Mouse (Mus musculus) heart, embryonic 10.5 days (tissue): ENCODE measurements around the gene Hoxc5. TPM values are rescaled to one million over a fixed set of nuclear protein-coding genes. Genes with fewer than 3 reads are reported as not detected.

ENCODE experiments used
- DNase-seq: peaks from one replicate; pipeline ENCODE4 v3.0.0-alpha.2; 2017; ENCODE audit warnings: low spot score
- H3K27ac ChIP-seq: fragments of 300-500 bp; sonication (generic); 2 replicates; pipeline ENCODE4 v1.5.1; 2016; ENCODE audit warnings: mild to moderate bottlenecking
- H3K27me3 ChIP-seq: fragments of 300-500 bp; sonication (generic); 2 replicates; pipeline ENCODE4 v1.6.1; 2016; ENCODE audit warnings: mild to moderate bottlenecking; ENCODE audit not compliant: poor library complexity, insufficient read depth, severe bottlenecking
- H3K36me3 ChIP-seq: fragments of 300-500 bp; sonication (generic); 2 replicates; pipeline ENCODE4 v1.6.1; 2016; ENCODE audit warnings: mild to moderate bottlenecking, moderate library complexity
- H3K4me1 ChIP-seq: fragments of 300-500 bp; sonication (generic); 2 replicates; pipeline ENCODE4 v1.6.1; 2016; ENCODE audit warnings: mild to moderate bottlenecking
- H3K4me3 ChIP-seq: fragments of 300-500 bp; sonication (generic); 2 replicates; pipeline ENCODE4 v1.5.1; 2016; ENCODE audit warnings: mild to moderate bottlenecking, moderate library complexity
- H3K9me3 ChIP-seq: fragments of 300-500 bp; sonication (generic); 2 replicates; pipeline ENCODE4 v1.6.1; 2016; ENCODE audit warnings: mild to moderate bottlenecking, moderate library complexity
- WGBS: fragments of 180-500 bp; shearing (Covaris S2); methylation state at CpG from one replicate; pipeline ENCODE4 v1.1.7; 2016; 5-methylcytosine and 5-hydroxymethylcytosine counted together
- polyA plus RNA-seq: library from polyadenylated mRNA; unstranded; fragments of >200 nt; fragmentation: Nextera tagmentation; extraction: Ambion mirVana; gene quantifications from 2 replicates; pipeline ENCODE4 v1.2.1, GENCODE M21; 2016

The Hoxc5 gene
- polyA plus RNA-seq, 1 experiment from 2014 or later, result 5.5 TPM

DNA sequence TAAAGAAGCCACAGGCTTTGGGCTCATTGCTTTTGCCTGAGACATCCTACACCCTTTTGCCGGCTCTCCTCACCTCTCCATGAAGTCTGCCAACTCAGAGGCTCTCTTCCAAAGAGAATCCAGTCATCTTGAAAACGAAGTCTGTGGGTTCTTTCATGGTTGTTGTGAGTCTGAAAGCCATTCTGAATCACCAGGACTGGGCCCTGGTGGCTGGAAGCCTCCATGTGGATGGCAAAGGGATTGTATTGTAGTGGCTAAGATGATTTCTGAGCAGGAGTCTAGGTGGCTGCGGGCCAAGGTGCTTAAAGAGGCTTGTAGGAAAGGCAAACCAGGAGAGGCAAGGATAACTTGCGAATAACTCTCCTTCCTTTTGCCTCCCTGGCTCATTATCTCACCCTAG lies 34.9 kb downstream of the Hoxc5 start:
- H3K27ac ChIP-seq, result no peak overlapping the region

DNA sequence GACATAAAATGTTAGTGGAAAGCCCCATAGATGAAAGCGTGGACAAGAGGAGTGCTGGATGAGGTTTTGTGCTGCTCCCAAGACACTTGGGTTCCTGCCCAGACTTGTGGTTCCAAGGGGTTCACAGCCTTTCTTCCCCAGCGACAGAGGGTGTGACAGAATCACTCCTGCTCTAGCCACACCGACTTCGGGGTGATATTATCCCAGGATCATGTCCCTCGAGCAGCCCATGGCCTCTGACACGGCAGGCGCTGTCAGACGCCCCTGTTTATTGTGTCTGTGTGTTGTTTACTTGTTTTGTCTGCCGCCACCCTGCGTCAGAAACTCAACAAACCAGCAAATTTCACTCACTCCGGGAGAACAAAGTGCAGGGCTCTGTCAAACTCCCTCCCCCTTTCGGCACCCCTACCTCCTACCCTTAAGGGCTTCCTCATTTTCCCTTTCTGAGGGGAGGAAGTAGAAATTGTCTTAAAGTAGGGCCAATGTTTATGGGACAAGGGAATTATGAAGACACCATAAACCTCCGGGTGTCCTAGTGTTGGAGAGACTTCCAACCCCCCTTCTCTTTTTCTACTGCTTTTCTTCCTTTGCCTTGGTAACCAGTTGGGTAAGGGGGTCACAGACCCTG lies 35.7 kb downstream of the Hoxc5 start:
- DNase-seq, result no peak
- Histone ChIP-seq H3K27me3 (peaks cover 100% of the 10 kb centered on the region), H3K36me3 (no peaks in the 10 kb centered on the region), H3K4me1 (peaks cover 32% of the 10 kb centered on the region), H3K27ac (no peak overlapping the region), H3K4me3 (no peak overlapping the region), H3K9me3 (no peaks in the 10 kb centered on the region)
- WGBS, result 8% methylated on average over 13 of the region's 13 CpGs

More for the DNA sequence above, 34.9 kb downstream of the Hoxc5 start:
- 13% methylated on average over 4 of the region's 4 CpGs for WGBS
- H3K36me3 ChIP-seq, result no peaks in the 10 kb centered on the region
- no peak overlapping the region for H3K4me3 ChIP-seq
- no peak for DNase-seq
- H3K27me3 ChIP-seq, result peaks cover 100% of the 10 kb centered on the region
- H3K9me3 ChIP-seq, result no peaks in the 10 kb centered on the region
- H3K4me1 ChIP-seq, result peaks cover 32% of the 10 kb centered on the region

DNA sequence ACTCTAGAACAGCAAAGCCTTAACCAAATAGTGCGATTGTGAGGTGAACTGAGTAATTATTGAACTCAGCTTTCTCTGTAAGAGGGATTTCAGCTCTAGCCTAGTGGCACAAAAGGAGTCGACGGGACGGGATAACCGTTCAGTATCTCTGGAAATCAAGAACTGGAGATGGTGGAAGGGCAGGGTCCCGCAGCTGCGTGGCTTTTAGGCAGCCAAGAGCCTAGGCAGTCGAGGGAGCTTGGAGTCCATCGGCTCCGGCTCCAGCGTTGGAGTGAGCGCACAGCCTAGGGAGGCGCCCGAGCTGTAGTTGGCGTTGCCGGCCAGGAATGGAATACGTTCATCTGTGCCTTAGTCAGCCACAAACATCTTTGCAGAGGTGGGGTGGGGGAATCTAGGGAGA lies 38.1 kb downstream of the Hoxc5 start:
- WGBS, result under 1% methylated on average over 17 of the region's 17 CpGs
- H3K4me3 ChIP-seq, result no peak overlapping the region
- no peak for DNase-seq

DNA sequence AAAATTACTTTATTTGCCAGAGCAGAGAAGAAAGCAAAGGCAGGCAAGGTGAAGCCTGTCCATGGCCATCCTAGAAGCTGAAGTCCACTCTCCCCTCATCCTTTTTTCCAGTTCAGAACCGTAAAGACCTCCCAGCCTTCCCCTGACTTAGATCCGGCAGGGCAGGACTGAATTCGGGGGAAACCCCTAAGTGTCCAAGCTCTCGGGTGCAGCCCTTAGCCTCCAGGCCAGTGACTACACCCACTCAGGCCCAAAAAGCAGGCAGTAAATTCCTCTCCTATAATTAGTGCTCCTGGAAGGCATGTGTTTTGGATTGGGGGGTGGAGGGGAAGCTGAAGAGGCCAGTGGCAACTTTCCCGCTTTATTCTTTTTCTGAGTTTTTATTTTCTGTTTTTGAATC lies 38.6 kb downstream of the Hoxc5 start:
- WGBS, result under 1% methylated on average over 5 of the region's 5 CpGs
- Histone ChIP-seq H3K27me3 (peaks cover 100% of the 10 kb centered on the region), H3K4me1 (peaks cover 13% of the 10 kb centered on the region; the same call in 1 of the 2 replicates), H3K27ac (no peak overlapping the region), H3K9me3 (no peaks in the 10 kb centered on the region), H3K36me3 (no peaks in the 10 kb centered on the region), H3K4me3 (no peak overlapping the region)
- DNase-seq, result no peak

More for the DNA sequence above, 38.1 kb downstream of the Hoxc5 start:
- Histone ChIP-seq H3K36me3 (no peaks in the 10 kb centered on the region), H3K4me1 (peaks cover 13% of the 10 kb centered on the region), H3K27me3 (peaks cover 100% of the 10 kb centered on the region), H3K27ac (no peak overlapping the region), H3K9me3 (no peaks in the 10 kb centered on the region)

DNA sequence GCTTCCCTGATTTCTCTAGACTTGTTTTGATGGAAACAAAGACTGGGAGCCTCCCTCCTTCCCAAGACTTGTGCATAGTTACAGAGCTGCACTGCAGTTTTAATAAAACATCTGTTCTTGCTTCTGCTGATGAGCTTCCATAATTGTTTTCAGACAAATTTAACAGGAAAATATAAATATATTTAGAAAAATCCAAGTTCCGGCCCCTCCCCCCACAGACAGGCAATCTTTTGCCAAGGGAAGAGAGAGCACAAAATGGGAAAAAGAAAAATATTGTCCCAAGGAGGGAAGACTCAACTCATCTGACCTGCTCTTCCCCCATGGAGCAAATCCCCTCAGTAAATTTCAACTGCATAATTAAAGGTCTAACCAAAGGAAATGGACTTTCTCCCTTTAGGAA lies 39.1 kb downstream of the Hoxc5 start:
- Histone ChIP-seq H3K36me3 (no peaks in the 10 kb centered on the region), H3K27me3 (peaks cover 100% of the 10 kb centered on the region), H3K9me3 (no peaks in the 10 kb centered on the region), H3K4me3 (no peak overlapping the region), H3K4me1 (peaks cover 13% of the 10 kb centered on the region), H3K27ac (no peak overlapping the region)
- no peak for DNase-seq
- 18% methylated on average over 1 of the region's 1 CpGs for WGBS

DNA sequence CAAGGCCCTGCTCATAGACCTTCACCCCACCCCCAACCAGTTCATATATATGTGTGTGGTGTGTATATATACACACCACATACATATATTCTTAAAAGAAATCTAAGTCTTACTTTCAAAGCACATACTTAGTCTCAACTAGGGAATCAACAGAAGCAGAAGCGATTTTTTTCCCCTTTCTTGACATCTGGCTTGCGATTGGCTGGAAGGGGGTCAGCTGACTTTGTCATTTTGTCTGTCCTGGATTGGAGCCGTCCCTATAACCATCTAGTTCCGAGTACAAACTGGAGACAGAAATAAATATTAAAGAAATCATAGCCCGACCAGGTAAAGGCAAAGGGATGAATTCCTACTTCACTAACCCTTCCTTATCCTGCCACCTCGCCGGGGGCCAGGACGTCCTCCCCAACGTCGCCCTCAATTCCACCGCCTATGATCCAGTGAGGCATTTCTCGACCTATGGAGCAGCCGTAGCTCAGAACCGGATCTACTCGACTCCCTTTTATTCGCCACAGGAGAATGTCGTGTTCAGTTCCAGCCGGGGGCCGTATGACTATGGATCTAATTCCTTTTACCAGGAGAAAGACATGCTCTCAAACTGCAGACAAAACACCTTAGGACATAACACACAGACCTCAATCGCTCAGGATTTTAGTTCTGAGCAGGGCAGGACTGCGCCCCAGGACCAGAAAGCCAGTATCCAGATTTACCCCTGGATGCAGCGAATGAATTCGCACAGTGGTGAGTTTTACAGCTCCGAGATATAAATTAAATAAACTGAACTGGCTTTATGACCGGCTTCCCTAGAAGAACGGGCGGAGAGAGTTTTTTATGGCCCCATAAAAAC lies 42.2 kb downstream of the Hoxc5 start:
- H3K27me3 ChIP-seq, result peaks cover 100% of the 10 kb centered on the region
- H3K9me3 ChIP-seq, result no peaks in the 10 kb centered on the region
- 2% methylated on average over 27 of the region's 27 CpGs for WGBS
- no peak overlapping the region for H3K27ac ChIP-seq
- H3K4me1 ChIP-seq, result peaks cover 20% of the 10 kb centered on the region
- no peaks in the 10 kb centered on the region for H3K36me3 ChIP-seq
- no peak for DNase-seq
- no peak overlapping the region for H3K4me3 ChIP-seq

DNA sequence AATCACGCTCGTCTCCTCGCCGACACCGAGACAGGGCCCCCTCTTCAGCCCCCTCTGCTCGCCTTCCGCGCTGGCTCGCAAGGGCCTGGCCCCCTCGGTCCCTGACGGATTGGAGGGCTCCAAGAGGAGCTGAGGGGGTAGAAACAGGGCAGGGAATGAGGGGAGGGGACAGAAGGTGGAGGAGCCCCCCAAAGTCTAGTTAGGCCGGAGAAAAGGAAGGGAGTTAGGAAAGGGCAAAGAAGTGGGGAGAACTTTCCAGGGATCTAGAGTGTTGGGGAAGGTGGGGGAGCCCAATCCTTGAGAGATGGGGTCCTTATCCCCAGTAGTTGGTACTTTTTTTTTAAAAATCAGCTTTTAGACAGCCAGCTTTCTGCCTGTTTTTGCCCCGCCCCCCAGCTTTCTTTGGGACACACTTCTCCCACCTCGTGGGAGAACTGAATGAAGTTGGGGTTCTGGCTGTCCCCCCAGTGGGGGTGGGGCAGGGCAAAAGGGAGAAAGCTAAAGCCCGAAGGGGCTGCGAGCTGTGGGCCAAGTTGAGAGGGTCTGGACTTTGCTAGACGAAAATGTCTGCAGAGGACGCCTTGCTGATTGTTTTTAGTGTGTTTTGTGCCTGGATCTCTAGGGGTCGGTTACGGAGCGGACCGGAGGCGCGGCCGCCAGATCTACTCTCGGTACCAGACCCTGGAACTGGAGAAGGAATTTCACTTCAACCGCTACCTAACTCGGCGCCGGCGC lies 43.0 kb downstream of the Hoxc5 start:
- Histone ChIP-seq H3K9me3 (no peaks in the 10 kb centered on the region), H3K27me3 (peaks cover 100% of the 10 kb centered on the region), H3K36me3 (no peaks in the 10 kb centered on the region), H3K4me1 (peaks cover 25% of the 10 kb centered on the region), H3K27ac (no peak overlapping the region), H3K4me3 (no peak overlapping the region)
- DNase-seq, result no peak
- WGBS, result under 1% methylated on average over 31 of the region's 31 CpGs

DNA sequence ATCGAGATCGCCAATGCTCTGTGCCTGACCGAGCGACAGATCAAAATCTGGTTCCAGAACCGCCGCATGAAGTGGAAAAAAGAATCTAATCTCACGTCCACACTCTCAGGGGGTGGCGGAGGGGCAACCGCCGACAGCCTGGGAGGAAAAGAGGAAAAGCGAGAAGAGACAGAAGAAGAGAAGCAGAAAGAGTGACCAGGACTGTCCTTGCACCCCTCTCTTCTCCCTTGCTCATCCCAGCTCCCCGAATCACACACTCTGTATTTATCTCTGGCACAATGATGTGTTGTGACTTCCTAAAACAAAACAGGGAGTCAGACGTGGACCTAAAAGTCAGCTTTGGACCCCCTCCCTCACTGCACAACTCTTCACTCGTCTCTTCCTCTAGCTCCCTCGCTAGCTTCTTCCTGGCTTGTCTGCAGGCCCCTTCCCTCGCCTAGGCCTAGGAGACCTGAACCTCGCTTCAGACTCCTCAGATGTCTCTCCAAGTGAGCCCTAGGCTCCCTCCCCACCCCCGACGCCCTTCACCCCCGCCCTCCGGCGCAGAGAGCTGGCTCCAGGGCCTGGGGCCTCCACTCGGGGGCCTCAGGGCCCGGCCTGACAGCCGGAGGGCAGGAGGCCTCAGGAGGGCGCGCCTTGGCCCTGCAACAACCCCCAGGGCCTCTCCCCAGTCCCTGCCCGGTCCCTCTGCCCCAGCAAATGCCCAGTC lies 43.8 kb downstream of the Hoxc5 start:
- Histone ChIP-seq H3K27ac (no peak overlapping the region), H3K4me1 (peaks cover 25% of the 10 kb centered on the region)

DNA sequence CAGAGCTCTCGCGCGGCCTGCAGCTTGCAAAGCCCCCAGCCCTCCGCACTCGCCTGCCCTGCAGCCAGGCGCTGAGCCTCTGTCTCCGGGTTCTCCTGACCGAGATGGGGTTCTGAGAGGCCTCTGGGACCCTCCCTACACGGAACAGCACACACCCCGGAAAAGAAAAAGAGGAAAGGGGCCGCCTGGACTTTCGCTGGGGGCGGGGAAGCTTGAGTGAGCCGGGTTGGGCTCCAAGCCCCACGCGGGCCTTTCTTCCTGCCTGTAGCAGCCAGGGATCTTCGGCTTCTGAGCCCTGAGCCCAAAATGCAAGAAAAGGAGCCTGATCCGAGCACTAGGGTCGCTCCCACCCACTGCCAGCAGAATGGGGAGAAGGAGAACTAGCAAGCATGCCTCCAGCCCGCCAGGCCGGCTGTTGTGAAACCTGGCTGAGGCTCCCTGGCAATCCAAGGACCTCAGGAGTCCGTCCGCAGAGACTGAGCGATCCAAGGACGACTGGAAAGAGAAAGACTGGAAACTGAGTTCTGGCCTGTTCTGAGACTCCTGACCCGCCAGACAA lies 44.8 kb downstream of the Hoxc5 start:
- Histone ChIP-seq H3K4me1 (peaks cover 25% of the 10 kb centered on the region), H3K36me3 (no peaks in the 10 kb centered on the region), H3K9me3 (no peaks in the 10 kb centered on the region), H3K27ac (no peak overlapping the region), H3K27me3 (peaks cover 100% of the 10 kb centered on the region), H3K4me3 (0 out of 2 replicates have a peak overlapping the region, but pooled peaks have one; percentile 23)
- no peak for DNase-seq
- WGBS, result under 1% methylated on average over 26 of the region's 26 CpGs

More for the DNA sequence above, 43.8 kb downstream of the Hoxc5 start:
- no peak for DNase-seq
- under 1% methylated on average over 28 of the region's 28 CpGs for WGBS
- Histone ChIP-seq H3K27me3 (peaks cover 100% of the 10 kb centered on the region), H3K4me3 (no peak overlapping the region), H3K36me3 (no peaks in the 10 kb centered on the region), H3K9me3 (no peaks in the 10 kb centered on the region)

DNA sequence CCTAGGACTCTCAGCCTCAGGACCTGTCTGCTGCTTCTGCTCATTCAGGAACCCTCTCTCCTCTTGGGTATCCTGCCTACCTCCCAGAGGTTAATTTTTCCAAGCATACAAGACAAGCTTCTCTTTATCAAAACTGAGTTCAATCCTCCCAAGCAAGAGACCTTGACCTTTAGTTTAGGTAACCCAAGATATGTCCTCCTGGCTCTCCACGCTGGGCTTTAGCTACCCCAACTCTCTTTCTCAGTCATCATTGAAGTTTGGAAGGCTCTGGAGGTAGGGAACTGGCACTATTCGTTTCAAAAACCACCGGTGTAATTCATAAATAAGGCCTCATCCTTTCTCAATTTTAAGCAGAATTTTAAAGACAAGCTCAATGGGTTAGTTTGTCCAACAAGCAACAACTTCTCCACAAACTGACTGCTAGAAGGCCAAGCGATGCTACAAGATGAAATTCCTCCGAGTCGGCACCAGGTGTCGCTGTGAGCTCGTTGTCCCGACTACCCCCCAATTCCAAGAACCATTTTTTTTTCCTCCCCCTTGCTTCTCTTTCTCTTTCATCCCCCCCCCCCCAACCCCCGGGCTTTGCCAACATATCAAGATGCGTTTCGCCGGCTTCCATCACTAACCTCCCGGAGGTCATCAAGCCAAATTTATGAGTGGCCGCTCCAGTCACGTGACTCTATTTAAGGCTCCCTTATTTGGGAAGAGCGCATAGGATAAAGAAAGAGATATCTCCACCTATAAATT lies 46.2 kb downstream of the Hoxc5 start:
- no peaks in the 10 kb centered on the region for H3K36me3 ChIP-seq
- WGBS, result 4% methylated on average over 17 of the region's 17 CpGs
- peaks cover 100% of the 10 kb centered on the region for H3K27me3 ChIP-seq
- H3K4me1 ChIP-seq, result peaks cover 25% of the 10 kb centered on the region
- peak overlapping the region; percentile 46 for H3K4me3 ChIP-seq
- H3K27ac ChIP-seq, result no peak overlapping the region
- H3K9me3 ChIP-seq, result no peaks in the 10 kb centered on the region
- no peak for DNase-seq

DNA sequence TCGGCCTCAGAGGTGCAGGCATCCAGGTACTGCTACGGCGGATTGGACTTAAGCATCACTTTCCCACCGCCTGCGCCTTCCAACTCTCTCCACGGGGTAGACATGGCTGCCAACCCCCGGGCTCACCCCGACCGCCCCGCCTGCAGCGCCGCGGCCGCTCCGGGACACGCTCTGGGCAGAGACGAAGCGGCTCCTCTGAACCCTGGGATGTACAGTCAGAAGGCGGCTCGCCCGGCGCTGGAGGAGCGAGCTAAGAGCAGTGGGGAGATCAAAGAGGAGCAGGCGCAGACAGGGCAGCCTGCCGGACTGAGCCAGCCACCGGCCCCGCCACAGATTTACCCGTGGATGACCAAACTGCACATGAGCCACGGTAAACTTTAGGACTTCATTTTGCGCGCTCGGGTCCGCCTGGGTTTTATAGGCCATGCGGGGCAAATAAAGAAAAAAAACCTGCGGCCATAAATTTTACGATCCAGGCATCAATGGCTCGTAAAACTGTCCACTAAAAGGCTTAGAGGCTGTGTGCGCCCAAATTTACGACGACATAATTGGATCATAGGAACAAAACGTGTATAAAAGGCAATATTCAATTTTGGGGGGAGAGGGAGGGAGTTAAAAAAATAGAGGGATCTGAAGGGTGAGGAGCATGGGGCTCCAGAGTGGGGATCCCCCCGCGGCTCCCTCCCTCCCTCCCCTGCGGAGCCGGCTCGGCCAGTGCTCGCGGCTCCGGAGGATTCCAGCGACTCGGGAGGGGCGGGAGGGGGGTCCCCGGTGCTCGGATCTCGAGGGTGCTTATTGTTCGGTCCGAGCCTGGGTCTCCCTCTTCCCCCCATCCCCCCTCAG lies 47.1 kb downstream of the Hoxc5 start:
- no peak for DNase-seq
- H3K27ac ChIP-seq, result peak overlapping the region; percentile 60; the same call in 1 of the 2 replicates
- no peaks in the 10 kb centered on the region for H3K9me3 ChIP-seq
- peak overlapping the region; percentile 46 for H3K4me3 ChIP-seq
- H3K4me1 ChIP-seq, result peaks cover 25% of the 10 kb centered on the region
- 1% methylated on average over 43 of the region's 57 CpGs for WGBS
- no peaks in the 10 kb centered on the region for H3K36me3 ChIP-seq
- peaks cover 100% of the 10 kb centered on the region for H3K27me3 ChIP-seq
